Mouse (Mus musculus) liver, embryonic 11.5 days (tissue): ENCODE data around the gene Stx8. TPM values are rescaled to one million over a fixed set of nuclear protein-coding genes. Genes with fewer than 3 reads are reported as not detected.

Experiments
- ATAC-seq: fragments of 200-750 bp; cut with Nextera tagmentation; replicated peaks from 2 replicates; pipeline ENCODE4 v1.8.0; 2017; ENCODE audit warnings: moderate number of reproducible peaks, mild to moderate bottlenecking, moderate TSS enrichment, moderate library complexity; ENCODE audit not compliant: low FRiP score
- DNase-seq: peaks from one replicate; pipeline ENCODE4 v3.0.0-alpha.2; 2017; ENCODE audit warnings: low spot score
- H3K27ac ChIP-seq: fragments of 300-500 bp; sonication (generic); 2 replicates; pipeline ENCODE4 v1.5.1; 2014; ENCODE audit warnings: mild to moderate bottlenecking, low read depth, low read length, control low read depth
- H3K27me3 ChIP-seq: fragments of 300-500 bp; sonication (generic); replicated peaks from 2 replicates; pipeline ENCODE4 v1.6.1; 2014; ENCODE audit warnings: low read length, mixed read lengths; ENCODE audit not compliant: control insufficient read depth, insufficient read depth
- H3K36me3 ChIP-seq: fragments of 300-500 bp; sonication (generic); 2 replicates; pipeline ENCODE4 v1.6.1; 2014; ENCODE audit warnings: mild to moderate bottlenecking, low read length, moderate library complexity, mixed read lengths; ENCODE audit not compliant: control insufficient read depth, insufficient read depth
- H3K4me1 ChIP-seq: fragments of 300-500 bp; sonication (generic); replicated peaks from 2 replicates; pipeline ENCODE4 v1.6.1; 2014; ENCODE audit warnings: low read length, mixed read lengths; ENCODE audit not compliant: control insufficient read depth, insufficient read depth
- H3K4me2 ChIP-seq: fragments of 300-500 bp; sonication (generic); 2 replicates; pipeline ENCODE4 v1.6.1; 2014; ENCODE audit warnings: mild to moderate bottlenecking, control low read depth, moderate library complexity
- H3K4me3 ChIP-seq: fragments of 300-500 bp; sonication (generic); 2 replicates; pipeline ENCODE4 v1.5.1; 2014; ENCODE audit warnings: low read depth, low read length, control low read depth
- H3K9ac ChIP-seq: fragments of 300-500 bp; sonication (generic); 2 replicates; pipeline ENCODE4 v1.6.1; 2014; ENCODE audit warnings: low read depth, low read length, control low read depth
- H3K9me3 ChIP-seq: fragments of 300-500 bp; sonication (generic); 2 replicates; pipeline ENCODE4 v1.6.1; 2016; ENCODE audit warnings: low read length, inconsistent platforms, mixed read lengths; ENCODE audit not compliant: control insufficient read depth
- WGBS: fragments of 180-500 bp; shearing (Covaris S2); extraction: QIAGEN DNeasy Blood & Tissue Kit; methylation state at CpG from one replicate; pipeline ENCODE4 v1.1.7; 2014; 5-methylcytosine and 5-hydroxymethylcytosine counted together
- polyA plus RNA-seq: library from polyadenylated mRNA; unstranded; fragments of >200 nt; fragmentation: Nextera tagmentation; extraction: Ambion mirVana; gene quantifications from 2 replicates; pipeline ENCODE4 v1.2.1, GENCODE M21; 2014

The Stx8 gene
- polyA plus RNA-seq, 1 experiment from 2014 or later, result 45.8 TPM

DNA sequence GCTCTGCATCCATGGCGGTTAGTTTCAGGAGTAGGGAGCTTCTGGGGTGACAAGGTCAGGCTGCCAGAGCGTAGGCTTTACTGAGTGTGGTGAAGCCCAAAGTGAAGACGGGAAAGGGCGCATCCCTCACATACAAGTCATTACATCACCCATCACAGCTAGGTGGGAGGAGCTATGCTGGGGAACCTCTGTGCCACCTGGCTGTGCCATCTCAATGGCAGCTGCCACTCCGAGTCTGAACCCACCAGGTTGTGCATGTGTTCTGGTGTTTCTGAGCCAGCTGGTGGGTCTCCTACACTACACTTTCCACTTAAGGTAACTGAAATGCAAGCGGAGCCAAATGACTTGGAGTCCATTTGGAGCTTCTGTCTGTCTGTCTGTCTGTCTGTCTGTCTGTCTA is 261.8 kb downstream of the Stx8 start:
- Histone ChIP-seq H3K4me1 (no peaks in the 10 kb centered on the region), H3K4me2 (no peak overlapping the region), H3K27ac (no peak overlapping the region), H3K4me3 (no peak overlapping the region), H3K9me3 (no peaks in the 10 kb centered on the region), H3K36me3 (no peaks in the 10 kb centered on the region), H3K9ac (no peak overlapping the region), H3K27me3 (no peaks in the 10 kb centered on the region)
- DNase-seq, result no peak
- ATAC-seq, result no peak
- WGBS, result 89% methylated on average over 6 of the region's 6 CpGs

DNA sequence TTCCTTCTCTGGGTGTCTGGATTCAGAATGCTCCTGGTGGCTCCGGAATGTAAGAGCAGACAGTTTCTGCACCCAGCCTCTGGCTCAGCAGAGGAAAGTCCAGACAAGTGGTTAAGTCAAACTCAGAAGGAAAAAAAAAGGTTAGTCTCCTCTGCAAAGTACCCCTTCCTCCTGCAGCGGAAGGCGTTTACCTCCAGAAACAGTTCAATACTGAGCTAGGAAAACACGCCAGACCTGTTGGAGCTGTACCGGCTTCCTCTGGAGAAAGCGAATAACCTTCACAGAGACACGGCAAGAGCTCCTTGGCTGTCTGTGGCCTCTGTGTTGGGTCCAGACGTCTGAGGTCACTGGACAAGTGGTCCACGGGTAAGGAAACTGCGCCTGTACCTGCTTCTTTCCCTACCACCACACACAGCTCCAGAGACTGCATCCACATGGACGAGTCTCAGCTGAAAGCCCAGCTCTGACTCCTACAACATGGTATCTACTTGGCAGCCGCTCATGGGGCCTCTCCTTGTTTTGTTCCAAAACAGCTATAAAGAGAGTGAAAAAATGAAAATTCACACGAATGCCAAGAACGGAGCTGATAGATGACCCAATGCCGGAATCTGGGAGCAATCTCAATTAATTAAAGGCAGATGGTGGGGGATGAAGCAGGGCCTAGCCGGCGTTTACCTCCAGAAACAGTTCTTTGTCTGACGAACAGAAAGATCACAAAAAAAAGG is 263.1 kb downstream of the Stx8 start:
- DNase-seq, result no peak
- H3K4me1 ChIP-seq, result no peaks in the 10 kb centered on the region
- no peak overlapping the region for H3K4me2 ChIP-seq
- 73% methylated on average over 18 of the region's 18 CpGs for WGBS
- ATAC-seq, result no peak
- H3K4me3 ChIP-seq, result no peak overlapping the region
- H3K36me3 ChIP-seq, result no peaks in the 10 kb centered on the region
- no peak overlapping the region for H3K27ac ChIP-seq
- H3K9ac ChIP-seq, result no peak overlapping the region
- no peaks in the 10 kb centered on the region for H3K9me3 ChIP-seq
- H3K27me3 ChIP-seq, result no peaks in the 10 kb centered on the region

DNA sequence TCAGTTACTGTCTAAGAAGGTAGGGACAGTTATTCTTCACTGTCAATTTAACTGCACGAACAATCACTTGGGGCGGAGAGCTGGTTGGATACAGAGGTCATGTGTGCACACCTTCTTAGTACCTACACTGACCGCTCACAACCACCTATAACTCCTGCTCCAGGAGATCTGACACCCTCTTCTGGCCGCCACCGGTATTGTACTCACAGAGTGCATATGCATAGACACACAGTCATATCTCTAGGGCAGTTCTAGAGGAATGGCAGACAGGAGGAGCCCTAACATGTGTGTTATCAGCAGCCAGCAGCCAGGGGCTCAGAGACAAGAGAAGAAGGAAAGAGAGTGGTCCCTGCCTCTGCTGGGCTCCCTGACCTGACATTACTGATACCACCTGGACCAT is 265.6 kb downstream of the Stx8 start:
- Histone ChIP-seq H3K4me2 (no peak overlapping the region), H3K27me3 (no peaks in the 10 kb centered on the region), H3K4me3 (no peak overlapping the region), H3K27ac (no peak overlapping the region), H3K4me1 (no peaks in the 10 kb centered on the region), H3K9me3 (no peaks in the 10 kb centered on the region), H3K9ac (no peak overlapping the region), H3K36me3 (no peaks in the 10 kb centered on the region)
- ATAC-seq, result no peak
- WGBS, result 91% methylated on average over 5 of the region's 5 CpGs
- DNase-seq, result no peak

DNA sequence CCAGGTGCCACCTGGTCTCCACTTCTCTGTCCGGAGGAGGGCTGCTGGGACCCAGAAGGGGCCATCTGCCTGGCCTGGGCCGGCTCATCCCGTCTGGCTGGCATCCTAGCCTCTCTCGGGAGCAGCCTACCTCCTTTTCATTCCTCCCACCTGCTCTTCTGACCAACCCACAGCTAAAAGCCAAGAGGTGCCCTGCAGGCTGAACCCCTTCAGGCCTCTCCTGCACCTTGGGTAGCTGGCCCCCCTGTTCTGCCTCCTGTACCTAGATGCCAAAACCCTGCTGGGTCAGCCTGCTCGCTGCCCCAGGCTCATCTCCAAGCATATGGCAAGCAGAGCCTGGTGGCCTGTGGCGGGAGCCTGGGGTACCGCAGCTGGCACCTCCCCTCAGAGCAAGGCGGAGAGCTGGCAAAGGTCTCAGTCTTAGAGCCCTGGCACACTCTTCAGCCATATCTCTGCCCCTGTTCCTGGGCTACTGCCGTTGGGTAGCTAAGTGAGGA is 267.5 kb downstream of the Stx8 start:
- no peaks in the 10 kb centered on the region for H3K4me1 ChIP-seq
- no peak overlapping the region for H3K4me3 ChIP-seq
- DNase-seq (no peak), ATAC-seq (no peak)
- 73% methylated on average over 9 of the region's 9 CpGs for WGBS
- H3K9ac ChIP-seq, result no peak overlapping the region
- H3K27ac ChIP-seq, result no peak overlapping the region
- H3K9me3 ChIP-seq, result no peaks in the 10 kb centered on the region
- no peaks in the 10 kb centered on the region for H3K27me3 ChIP-seq
- no peak overlapping the region for H3K4me2 ChIP-seq
- no peaks in the 10 kb centered on the region for H3K36me3 ChIP-seq

DNA sequence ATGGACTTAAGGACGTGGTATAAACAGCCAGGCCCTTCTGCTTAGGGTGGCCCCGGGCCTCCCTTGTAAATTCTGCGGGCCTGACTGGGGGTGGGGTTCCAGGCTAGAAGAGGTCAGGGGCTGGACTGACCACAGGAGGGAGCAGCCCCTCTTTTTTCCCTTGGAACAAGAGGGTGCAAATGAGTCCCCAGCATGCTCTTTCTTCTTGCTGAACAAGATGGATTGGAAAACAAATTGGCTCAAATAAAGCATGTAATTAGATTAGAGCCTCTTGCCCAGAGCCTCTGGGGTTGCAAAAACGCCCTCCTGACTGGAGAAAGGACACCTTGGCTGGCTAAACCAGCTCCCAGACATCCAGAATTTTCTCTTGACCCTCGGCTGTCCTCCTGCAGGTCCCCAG is 273.8 kb downstream of the Stx8 start:
- 48% methylated on average over 5 of the region's 5 CpGs for WGBS
- ATAC-seq (no peak), DNase-seq (no peak)
- Histone ChIP-seq H3K4me3 (no peak overlapping the region), H3K36me3 (no peaks in the 10 kb centered on the region), H3K9me3 (no peaks in the 10 kb centered on the region), H3K27me3 (no peaks in the 10 kb centered on the region), H3K9ac (no peak overlapping the region), H3K4me2 (no peak overlapping the region), H3K4me1 (no peaks in the 10 kb centered on the region), H3K27ac (no peak overlapping the region)

DNA sequence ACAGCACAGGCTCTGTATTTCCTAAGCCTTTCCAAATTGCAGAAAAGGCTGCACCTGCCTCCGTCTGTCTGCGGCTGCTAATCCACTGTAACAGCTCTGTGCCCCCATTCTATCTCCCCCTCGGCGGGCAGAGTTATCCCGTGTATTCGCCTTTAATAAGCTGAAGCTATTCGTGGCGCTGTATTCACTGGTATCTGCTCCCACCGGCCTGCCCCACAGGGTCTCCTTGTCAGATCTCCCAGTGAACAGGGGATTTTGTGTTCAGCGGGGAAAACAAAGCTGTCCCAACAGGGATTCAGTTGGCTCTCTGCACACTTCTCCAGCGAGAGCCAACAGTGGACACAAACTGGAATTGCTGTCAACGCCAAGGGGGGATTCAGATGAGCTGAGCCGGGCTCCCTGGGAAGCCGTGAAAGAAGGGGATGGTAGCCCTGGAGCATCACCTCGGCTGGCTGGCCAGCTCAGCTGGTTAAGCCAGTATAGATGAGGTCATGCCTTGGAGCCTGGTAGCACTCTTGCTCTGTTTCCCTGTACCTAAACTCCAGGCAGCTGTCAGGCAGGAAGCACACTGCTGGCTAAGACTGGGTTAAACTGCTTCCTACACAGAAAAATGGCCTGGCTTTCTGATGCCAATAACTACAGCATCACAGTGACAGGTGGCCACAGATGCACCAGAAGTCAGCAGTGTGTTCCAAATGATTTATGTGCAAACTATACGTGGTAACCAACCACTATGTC is 278.4 kb downstream of the Stx8 start:
- Histone ChIP-seq H3K4me3 (no peak overlapping the region), H3K4me2 (no peak overlapping the region), H3K27me3 (no peaks in the 10 kb centered on the region), H3K9ac (no peak overlapping the region), H3K9me3 (no peaks in the 10 kb centered on the region), H3K4me1 (no peaks in the 10 kb centered on the region), H3K36me3 (no peaks in the 10 kb centered on the region), H3K27ac (no peak overlapping the region)
- WGBS, result 83% methylated on average over 16 of the region's 16 CpGs
- DNase-seq (no peak), ATAC-seq (no peak)

DNA sequence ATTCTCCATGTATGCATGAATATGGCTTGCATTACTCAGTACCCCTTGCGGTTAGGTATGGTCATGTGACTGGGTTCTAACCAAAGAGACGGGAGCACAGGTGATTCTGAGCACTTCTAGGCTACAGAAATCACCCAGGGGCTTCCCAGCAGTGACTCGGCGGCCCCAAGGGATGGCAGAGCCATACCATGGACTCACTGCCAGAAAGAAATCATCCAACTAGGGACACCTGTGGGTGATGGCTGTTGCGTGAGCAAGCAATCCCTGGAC is 278.9 kb downstream of the Stx8 start:
- Histone ChIP-seq H3K9ac (no peak overlapping the region), H3K27me3 (no peaks in the 10 kb centered on the region), H3K4me3 (no peak overlapping the region), H3K4me1 (no peaks in the 10 kb centered on the region), H3K9me3 (no peaks in the 10 kb centered on the region), H3K4me2 (no peak overlapping the region), H3K36me3 (no peaks in the 10 kb centered on the region), H3K27ac (no peak overlapping the region)
- ATAC-seq (no peak), DNase-seq (no peak)
- 74% methylated on average over 5 of the region's 5 CpGs for WGBS

DNA sequence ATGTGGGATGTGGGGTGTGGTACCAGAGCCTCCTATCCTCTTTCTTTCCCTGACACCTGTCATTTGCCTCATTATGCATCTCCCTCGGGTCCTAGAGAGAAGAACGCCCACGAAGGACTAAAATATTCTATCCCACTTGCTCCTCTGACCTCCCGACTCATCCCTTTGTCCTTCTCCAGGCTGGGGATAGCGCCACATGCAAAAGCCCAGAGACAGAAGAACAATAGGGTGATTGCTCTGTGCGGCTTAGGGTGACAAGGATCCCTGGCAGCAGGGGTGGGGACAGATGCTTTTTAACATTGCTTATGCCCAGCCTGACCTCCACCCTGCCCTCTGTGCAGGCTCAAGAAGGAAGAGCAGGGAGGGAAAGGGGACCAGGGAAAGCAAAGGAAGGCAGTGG is 281.9 kb downstream of the Stx8 start:
- ATAC-seq (no peak), DNase-seq (no peak)
- no peaks in the 10 kb centered on the region for H3K4me1 ChIP-seq
- H3K9ac ChIP-seq, result no peak overlapping the region
- no peak overlapping the region for H3K4me2 ChIP-seq
- H3K27ac ChIP-seq, result no peak overlapping the region
- 63% methylated on average over 6 of the region's 6 CpGs for WGBS
- H3K4me3 ChIP-seq, result no peak overlapping the region
- H3K9me3 ChIP-seq, result no peaks in the 10 kb centered on the region
- H3K27me3 ChIP-seq, result no peaks in the 10 kb centered on the region
- H3K36me3 ChIP-seq, result no peaks in the 10 kb centered on the region

DNA sequence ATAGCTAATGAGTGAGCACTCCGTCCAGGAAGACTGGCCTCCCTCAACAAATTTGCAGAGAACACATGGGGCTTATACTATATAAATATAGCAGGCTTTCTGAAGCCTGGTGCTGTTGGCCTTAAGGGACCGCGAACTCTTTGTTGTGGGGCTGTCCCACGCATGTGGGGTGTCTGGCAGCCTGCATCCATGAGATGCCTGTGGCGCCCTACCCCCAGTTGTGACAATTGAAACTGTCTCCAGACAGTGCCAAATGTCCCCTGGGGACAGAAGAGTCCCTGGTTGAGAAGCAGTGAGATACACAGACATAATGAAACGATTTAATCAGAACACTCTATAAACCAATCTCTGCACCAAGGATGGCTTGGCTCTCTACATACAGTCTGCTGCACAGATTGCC is 284.1 kb downstream of the Stx8 start:
- WGBS, result 82% methylated on average over 6 of the region's 6 CpGs
- no peaks in the 10 kb centered on the region for H3K4me1 ChIP-seq

More for the DNA sequence above, 284.1 kb downstream of the Stx8 start:
- ATAC-seq (no peak), DNase-seq (no peak)
- Histone ChIP-seq H3K27ac (no peak overlapping the region), H3K27me3 (no peaks in the 10 kb centered on the region), H3K36me3 (no peaks in the 10 kb centered on the region), H3K9ac (no peak overlapping the region), H3K4me3 (no peak overlapping the region), H3K4me2 (no peak overlapping the region), H3K9me3 (no peaks in the 10 kb centered on the region)
